Mouse (Mus musculus) ovary, postnatal 10 days (tissue): ENCODE results near the gene Spock1.

Experiments used
- DNase-seq: peaks from one replicate; pipeline ENCODE4 v3.0.0; 2022; ENCODE audit warnings: low spot score

Gene Spock1

DNA sequence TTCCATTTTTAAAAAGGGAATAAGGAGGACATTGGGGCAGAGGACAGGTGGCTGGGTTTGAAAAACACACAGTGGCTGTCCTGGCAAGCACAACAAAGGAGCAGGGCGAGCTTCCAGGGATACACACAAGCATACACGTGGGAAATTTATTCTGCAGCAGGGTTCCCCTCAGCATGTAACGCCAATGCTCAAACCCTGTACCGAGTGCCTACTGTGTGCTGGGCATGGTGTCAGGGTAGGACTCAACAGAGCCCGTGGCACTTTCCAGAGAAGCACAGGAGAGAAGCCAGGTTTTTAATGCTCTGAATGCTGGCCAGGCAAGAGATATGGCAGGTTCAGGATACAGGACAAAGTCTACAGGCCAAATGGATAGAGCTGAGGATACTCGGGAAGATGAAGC lies 101.8 kb downstream of the Spock1 start:
- DNase-seq = no peak

DNA sequence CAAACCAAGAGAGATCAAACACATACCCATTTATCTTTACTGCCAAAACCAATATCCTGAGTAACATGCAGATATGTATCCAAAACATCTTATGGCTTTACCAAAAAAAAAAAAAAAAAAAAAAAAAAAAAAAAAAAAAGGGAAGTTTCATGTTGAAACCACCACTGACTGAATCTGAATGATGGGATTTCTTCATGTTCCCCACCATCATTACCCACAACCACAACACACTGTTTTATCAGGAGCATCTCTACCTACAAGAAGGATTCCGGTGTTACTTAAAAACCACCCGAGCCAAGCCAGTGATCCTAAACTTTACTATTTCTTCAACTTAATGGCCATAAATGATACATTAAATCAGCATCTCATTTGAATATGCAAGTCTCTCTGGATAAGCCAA lies 109.5 kb downstream of the Spock1 start:
- DNase-seq = no peak

DNA sequence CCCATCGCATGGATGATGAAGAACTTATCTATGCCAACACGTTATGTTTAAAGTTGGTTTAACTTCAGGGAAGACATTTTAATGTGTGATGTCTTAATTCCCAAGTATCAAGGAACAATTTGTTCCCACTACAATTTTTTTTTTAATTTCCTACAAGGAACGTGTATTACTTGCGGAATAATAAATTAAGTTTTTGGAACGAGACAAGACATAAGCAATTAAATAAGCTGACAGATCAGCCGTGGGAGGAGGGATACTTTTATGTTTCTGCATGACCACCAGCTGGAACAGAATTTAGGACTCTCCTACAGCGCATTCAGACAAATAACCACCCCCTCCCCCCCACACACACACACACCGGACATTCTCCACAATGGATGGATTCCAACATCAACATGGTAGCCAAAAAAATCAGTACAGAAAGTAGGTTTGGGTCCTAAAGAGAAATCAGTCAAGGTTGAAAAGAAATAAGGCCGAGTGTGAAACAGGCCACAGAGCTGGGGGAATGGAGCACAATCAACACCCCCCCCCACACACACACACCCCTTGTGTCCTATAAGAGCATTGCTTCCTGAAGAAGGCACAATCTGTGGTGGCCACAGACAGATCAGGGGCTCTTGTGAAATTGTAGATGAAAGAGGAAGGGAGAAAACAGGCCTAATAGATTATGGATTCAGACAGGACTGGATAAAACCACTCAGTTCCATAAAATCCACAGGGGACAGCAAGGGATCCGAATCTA lies 111.0 kb downstream of the Spock1 start:
- no peak for DNase-seq

DNA sequence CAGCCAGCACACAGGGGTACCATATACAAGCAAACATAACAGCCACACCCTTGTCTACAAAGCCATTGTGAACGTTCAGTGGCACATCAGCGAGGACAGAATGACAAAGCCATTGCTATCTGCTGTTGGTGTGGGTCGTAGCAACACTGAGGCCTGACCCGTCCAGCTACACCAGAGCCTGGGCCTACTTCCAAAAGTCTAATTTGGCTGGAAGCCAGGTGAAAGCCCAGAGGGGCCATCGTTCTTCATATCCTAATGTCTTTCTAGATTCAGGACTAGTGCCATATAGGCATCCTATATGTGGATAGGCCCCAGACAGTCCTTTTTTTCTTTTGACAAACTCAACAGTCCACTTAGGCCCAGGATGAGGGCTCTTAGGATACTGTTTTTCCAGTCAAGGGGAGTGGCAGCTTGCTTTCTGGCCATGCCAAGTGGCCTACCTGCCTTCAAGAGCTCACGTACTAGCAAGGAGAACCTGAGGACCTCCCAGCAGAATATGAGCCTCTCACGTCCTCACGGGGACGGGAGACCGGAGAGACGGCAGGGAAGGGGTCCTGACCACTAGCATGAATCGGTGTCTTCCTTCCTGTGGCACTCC lies 114.4 kb downstream of the Spock1 start:
- no peak for DNase-seq

DNA sequence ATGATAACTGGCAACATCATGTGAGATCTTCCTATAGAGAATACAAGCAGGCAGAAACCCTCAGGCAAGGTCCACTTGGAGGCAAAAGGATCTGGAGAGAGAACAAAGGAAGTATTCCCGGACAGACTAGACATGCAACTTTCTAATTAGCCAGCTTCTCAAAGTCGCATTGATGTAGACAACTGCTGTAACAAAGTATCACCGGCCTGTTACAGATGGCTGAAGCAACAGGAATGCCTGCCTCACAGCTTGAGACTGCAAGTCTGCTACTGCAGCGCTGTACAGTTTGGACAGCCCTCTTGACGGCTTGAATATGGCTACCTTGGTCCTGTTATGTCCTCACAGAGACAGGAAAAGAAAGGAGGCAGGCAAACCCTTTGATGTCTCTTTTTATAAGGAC lies 118.3 kb downstream of the Spock1 start:
- no peak for DNase-seq

DNA sequence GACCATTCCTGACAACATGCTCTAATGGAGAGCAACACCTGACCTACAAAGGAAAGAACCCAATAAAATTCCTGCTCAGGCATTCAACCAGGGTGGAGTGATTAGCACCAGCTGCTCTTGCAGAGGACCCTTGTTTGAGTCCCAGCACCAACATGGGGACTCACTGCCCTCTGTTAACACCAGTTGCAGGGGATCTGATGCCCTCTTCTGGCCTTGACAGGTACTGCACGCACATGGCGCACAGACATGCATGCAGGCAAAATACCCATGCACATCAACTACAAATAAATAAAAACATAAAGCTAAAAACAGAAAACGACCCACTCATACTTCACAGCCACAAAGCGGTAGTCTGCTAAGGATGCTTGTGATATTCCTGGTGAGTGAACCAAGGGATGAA lies 119.8 kb downstream of the Spock1 start:
- no peak for DNase-seq

DNA sequence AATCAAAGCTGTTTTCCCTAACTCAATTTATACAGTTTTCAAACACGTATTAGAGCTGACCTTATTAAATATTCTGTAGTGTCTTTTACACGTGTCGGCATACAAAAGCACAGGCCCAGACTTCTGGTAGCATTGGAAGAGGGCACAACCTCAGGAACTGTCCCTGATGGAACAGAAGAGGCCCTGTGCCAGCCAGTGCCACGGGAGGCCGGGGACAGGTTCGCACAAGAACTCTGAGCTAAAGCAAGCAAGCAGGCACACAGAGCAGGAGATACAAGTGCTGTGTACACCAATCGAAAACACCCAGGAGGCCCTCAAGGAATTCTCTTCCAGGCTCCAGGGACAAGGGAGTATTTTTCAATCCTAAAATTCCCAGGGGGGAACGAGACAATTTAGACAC lies 121.9 kb downstream of the Spock1 start:
- no peak for DNase-seq

DNA sequence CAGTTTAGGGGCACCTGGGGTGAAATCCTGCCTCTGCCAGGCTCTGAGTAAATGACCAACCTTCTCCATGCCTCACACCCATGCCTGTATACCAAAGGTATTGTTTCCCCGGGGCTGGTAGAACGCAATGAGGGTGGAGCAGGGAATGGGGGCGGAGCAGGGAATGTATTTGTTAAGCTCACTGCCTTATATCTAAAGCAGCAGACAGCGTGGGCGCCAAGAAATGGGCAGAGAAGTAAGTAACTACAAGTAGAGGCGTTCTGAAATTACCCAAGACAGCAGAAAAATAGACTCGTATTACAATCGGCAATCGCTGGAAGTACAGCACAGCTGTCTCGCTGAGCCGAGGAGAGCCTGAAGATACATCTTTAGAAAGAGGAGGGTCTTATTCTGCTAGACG lies 125.2 kb downstream of the Spock1 start:
- no peak for DNase-seq

DNA sequence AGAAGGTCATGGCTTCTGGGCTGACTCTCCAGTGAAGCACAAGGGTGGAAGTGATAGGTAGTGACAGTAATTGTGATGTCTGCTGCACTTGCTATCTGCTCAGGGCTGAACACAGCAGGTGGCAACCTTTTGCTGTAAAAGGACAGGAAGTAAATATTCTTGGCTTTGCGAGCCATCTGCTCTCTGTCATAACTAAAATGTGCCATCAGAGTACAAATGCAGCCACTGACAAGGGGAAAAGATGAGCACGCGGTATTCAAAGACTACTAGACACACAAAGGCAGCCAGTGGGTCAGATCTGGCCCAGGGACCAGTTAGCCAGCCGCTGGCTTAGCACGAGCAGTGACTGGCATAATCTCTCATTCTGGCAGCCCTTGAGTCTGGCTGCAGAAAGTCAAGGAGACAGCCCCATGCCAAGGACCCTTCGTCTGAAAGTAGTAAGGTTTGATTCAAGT lies 126.0 kb downstream of the Spock1 start:
- no peak for DNase-seq

DNA sequence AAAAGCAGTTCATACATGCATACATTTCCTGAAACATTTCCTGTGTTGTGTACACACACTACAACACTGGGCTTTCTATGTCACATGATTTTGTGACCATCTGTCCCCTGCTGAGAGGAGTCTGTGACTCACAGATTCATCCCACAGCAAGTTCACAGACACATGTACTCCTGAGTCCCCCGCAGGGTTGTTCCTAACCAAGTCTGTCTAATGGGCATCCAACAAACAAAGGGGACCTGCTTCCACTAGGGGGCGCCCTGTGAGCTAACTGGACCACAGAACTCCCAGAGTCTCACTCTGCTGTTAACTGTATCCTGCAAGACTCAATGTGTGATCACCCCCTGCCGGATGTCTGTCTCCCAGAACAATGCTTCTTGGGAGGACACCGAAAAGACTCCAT lies 129.0 kb downstream of the Spock1 start:
- no peak for DNase-seq

DNA sequence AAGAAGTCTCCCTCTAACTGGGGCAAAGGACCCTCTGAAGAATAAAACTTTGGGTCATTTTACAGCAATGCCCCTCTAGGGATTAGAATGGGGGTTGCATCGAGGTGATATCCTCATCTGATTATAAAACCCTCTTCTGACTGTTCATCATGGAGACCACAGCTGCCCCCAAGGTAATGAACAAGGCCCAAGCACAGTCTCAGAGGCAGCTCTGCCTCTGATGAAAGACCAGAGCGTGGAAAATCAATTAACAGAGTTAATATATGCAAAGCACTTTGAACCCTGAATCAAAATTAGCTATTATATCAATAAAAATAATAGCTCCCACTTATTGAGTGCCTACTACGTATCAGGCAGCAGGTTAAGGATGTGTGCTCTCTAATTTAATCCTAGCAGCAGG lies 129.6 kb downstream of the Spock1 start:
- DNase-seq = no peak

DNA sequence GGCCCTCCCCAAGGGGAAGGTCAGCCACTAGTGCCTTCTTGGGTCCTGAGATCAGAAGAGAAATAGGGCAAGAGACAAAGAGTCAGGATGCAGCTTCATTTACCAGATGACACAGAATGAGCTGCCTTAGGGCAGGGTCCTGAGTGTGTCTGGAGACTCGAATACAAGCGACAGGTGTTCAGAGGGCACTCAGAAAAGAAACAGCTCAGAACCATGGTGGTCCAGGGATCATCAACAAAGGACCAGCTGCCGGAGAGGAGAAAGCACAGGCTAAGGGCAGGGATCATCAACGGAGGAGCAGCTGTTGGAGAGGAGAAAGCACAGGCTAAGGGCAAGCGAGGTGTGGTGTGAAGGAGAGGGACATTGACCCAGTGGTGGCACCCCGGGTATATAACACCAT lies 136.1 kb downstream of the Spock1 start:
- DNase-seq = no peak

DNA sequence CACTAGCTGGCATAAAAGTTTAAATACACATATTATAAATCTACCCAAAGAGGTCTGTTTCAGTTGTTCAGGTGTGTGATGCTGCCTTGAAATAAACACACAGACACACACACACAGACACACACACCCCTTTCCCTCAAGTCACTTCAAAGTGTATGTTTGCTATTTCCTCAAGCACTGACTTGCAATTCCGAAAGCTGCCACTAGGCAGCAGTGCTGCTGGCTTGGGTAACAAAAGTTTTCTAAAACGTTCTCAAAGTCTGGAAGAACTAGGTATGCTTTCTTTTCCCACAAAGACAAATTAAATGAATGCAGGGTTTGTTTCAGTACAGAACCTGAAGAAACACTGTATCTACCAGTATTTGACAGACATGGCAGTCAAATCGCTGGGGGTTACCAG lies 141.4 kb downstream of the Spock1 start:
- no peak for DNase-seq

DNA sequence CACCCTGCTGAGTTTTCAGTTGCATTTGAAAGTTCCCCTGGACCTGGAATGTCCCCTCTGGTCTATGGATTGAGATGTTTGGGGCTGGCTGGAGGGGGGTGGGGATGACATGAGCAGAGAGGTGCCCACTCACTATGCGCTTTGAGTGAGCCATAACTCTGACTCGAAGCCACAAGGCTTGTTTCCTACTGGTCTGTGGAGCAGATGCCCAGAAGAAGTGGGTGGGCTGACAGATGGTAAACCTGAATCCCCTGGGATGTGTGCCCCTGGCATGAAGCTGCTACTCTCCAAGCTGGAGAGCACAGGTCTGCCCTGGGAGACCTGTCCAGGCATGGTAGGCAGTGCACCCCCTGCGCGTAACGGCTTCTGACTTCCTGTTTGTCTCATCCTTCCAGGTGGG lies 147.0 kb downstream of the Spock1 start:
- DNase-seq = no peak

DNA sequence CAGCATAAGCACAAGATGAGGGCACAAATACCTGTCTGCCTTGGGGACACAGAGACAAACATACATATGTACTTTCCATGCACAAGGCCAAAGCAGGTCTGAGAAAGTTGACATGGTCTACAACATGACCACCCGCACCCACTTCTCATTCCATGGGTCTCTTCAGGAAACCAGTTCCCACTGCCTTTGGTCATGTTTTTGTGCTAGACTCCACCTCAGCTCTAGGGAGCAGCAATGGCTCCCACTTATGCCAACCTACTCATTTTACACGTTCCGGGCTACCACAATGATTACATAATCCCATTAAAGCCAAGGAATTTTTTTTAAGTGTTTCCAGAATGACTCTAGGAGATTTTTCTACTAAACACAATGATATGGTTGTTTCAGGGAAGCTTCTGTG lies 147.5 kb downstream of the Spock1 start:
- DNase-seq = no peak

DNA sequence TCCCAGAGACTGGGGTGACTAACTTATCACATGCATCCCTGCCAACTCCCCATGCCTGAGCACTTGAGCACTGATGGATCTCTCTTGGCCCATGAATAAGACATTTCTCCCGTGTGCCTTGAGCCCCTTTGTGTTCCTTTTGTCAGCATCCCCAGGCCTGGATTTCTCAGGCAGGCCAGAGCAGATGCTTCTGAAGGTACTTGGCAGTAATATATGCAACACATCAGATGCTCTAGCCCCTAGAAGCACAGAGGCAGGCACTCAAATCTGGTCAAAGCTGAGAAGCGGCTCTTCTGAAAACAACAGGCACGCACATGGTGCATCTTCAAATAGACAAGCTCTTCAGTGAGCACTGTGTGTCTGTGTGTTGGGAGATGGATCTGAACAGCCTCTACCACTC lies 151.8 kb downstream of the Spock1 start:
- DNase-seq = no peak

DNA sequence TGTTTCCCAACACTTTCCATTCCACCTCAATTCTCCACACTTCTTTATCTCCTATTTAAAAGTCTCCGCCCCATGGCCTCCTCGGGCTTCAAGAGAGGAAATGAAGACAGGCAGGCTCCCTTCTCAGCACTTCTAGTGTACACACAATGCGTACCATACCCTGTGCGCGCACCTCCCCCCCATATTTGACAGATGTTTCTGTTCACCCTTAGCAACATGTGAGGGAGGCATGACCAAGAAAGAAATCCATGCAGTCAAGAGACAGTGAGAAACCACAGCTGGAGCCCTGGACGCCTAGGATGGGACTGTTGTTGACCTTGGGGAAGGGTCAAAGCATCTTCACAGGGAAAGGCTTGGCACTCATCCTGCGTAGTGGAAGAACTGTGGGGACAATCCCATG lies 157.3 kb downstream of the Spock1 start:
- DNase-seq = no peak

DNA sequence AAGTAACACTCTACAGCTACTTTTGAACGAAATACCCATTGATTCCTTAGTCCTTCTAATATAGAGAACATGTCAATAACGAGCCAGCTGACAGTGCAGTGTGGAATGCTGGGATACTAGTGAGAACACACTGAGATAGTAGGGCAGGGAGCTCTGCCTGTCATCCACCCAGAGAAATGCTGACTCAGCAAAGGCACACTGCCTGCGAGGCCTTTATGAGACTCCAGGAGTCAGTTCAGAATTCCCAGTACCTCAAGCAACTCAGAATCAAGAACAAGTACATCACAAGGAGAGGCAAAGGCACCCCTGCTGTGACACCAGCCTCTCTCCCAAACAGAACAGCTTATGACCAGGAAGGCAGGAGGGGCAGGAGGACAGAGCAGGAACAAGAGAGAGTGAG lies 163.5 kb downstream of the Spock1 start:
- DNase-seq = no peak

DNA sequence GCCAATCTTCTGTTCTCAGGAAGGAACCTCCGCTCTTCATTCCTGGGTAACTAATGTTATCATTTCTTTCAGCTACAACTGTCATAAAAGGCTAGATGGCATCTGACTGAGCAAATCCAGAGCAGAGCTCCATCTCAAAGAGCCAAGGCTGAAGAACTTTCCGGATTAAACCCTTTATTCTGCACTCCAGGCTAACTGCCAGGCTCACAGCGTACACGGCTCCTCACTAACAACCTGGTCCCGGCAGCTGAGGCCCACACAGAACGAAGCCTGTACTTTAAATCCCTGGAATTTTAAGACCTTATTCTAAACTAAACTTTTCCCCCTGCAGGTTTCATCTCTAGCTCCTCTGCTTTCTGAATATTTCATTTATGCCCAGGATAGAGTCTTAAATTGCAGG lies 166.9 kb downstream of the Spock1 start:
- no peak for DNase-seq

DNA sequence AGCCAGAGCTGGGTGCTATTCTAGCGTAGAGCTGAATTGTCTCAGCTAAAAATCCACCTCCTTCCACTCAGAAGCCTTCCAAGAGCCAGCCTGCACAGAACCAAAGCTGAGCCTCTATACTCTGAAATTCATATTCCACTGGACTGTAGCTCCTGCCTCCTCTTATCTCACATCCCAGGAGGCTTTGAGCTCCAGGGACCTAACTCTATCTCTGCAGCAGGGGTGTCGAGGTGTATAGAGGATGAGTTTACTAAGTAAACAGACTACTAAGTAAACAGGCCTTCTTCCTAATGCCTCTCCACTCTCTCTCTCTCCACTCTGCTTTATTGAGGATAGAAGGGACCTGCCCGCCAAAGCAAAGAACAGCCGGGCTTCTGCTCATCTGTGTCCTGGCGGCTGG lies 167.7 kb downstream of the Spock1 start:
- DNase-seq = no peak

DNA sequence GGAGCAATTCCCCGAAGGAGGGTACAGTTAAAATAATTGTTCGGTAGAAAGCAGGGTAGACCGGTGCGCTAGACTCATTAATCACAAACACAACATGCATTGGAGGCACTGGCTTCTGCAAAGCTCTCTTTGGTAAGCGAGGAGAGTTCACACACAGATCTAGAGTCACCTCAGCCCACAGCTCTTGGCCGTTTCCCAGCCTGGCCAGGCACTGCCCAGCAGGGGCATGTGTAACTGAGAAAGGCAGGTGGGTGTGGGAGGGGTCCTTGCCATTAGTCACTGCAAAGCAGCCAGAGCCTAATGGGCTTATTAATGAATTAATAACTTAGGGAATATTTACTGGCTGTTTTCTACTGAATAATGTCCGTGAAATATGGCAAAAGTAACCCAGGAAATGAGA lies 172.1 kb downstream of the Spock1 start:
- DNase-seq = no peak

DNA sequence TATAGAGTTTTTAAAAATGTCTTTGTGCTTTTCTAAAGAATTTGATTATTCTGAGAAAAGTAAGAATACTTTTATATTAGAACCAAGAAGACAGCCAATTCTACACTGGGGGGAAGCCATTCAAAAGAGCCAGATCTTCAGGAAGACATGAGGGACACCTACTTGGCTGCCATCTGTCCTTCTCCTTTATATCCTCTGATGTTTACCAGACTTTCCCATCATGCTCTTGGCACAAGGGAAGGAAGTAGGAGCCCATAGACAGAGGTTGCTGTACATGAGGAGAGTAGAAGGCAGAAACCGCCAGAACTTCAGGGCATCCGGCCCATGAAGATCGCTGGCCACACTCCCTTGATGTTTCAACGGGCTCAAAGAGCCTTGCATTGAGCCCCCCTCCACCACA lies 173.6 kb downstream of the Spock1 start:
- no peak for DNase-seq

DNA sequence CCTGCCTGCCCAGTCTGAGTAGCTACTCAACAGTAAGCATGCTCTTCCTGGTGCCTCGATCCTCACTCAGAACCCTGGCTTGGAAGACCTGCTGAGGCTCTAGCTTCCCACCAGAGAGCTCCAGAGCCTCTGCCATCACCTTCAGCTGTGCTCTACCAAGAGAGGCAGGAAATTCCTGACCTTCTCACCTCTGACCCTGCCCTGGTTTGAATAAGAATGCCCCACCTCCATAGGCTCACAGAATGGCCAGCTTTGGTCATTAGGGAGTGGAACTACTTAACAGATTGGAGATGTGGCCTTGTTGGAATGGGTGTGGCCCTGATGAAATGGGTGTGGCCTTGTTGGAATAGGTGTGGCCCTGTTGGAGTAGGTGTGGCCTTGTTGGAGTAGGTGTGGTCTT lies 174.6 kb downstream of the Spock1 start:
- DNase-seq = no peak

DNA sequence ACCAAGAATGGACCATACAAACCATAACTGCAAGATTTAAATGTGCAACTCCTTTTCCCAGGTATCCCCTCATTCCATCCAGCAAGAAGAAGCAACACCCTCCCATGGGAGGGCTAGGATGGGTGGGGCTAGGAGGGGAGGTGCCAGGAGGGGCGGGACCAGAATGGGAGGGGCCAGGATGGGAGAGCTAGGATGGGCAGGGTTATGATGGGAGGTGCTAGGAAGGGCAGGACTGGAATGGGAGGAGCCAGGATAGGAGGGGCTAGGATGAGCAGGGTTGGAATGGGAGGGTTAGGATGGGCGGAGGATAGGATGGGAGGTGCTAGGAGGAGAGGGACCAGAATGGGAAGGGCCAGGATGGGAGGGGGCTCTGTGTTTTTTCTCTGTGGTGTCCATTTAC lies 175.9 kb downstream of the Spock1 start:
- no peak for DNase-seq
